Mouse (Mus musculus) left cerebral cortex, adult 2 months (tissue): ENCODE results near the gene Muc13. TPM values are rescaled to one million over a fixed set of nuclear protein-coding genes. Genes with fewer than 3 reads are reported as not detected.

Source experiments
- DNase-seq, 2 experiments: peaks; one replicate each; pipeline ENCODE4 v3.0.0; 2021 to 2022; ENCODE audit warnings: low spot score in 2 of 2, mixed read lengths in 1 of 2; ENCODE audit errors: extremely low spot score in 1 of 2
- H3K27ac ChIP-seq: fragments of 200-600 bp; 2 replicates; pipeline ENCODE4 v1.8.1; 2022
- H3K4me3 ChIP-seq: fragments of 200-600 bp; 2 replicates; pipeline ENCODE4 v1.8.1; 2022
- CTCF ChIP-seq: fragments of 200-600 bp; IDR thresholded peaks from 2 replicates; pipeline ENCODE4 v1.8.1; 2022; ENCODE audit warnings: antibody characterized with exemption, mild to moderate bottlenecking, moderate library complexity
- intact Hi-C: fragments of 180-260 bp; cut with DNase I; formaldehyde crosslinking; loops from one replicate; pipeline ENCODE4 v1.15.1; 2025
- total RNA-seq, 2 experiments: library from RNA; stranded (reverse); gene quantifications; 2 replicates each; pipeline ENCODE4 v1.2.3; 2021

Gene Muc13
- total RNA-seq, 2 experiments from 2014 or later: 0.12 to 0.23 TPM

GRCm38 (mm10) chr16:33859380-33859779, 65.5 kb downstream of the Muc13 start:
- no peak overlapping the region for H3K27ac ChIP-seq
- H3K4me3 ChIP-seq: no peak overlapping the region
- DNase-seq: no peak
- intact Hi-C loops: no loop called here
- TF ChIP-seq CTCF: no peak

- DNase-seq: peak; percentile 66 to 83
- intact Hi-C loops: no loop called here
- Histone ChIP-seq H3K4me3 (no peak overlapping the region), H3K27ac (0 out of 2 replicates have a peak overlapping the region, but pooled peaks have one; percentile 36)
- TF ChIP-seq CTCF: peak; percentile 29
Observed at GRCm38 (mm10) chr16:33859988-33860700, 66.3 kb downstream of the Muc13 start.

- no peak for DNase-seq
- intact Hi-C loops: no loop called here
- TF ChIP-seq CTCF: no peak
- Histone ChIP-seq H3K27ac (no peak overlapping the region), H3K4me3 (no peak overlapping the region)
Observed at GRCm38 (mm10) chr16:33862406-33862805, 68.6 kb downstream of the Muc13 start.

GRCm38 (mm10) chr16:33863208-33863751, 69.4 kb downstream of the Muc13 start:
- no peak for TF ChIP-seq CTCF
- Histone ChIP-seq H3K27ac (no peak overlapping the region), H3K4me3 (no peak overlapping the region)
- intact Hi-C loops: no loop called here
- no peak for DNase-seq

Other genes with a start within 250 kb of the Muc13 start
- 10 to 100 TPM; 31.0 to 35.5 TPM for gene Heg1, start 109.7 kb upstream of the Muc13 start, total RNA-seq
- gene Itgb5, start 35.6 kb downstream of the Muc13 start, total RNA-seq: 10 to 100 TPM; 36.0 to 36.8 TPM
- 10 to 100 TPM; 14.4 to 15.0 TPM for gene Umps, start 173.0 kb downstream of the Muc13 start, total RNA-seq